8 mouse cellular contexts compared by ENCODE assay signal in the genomic region with DNA sequence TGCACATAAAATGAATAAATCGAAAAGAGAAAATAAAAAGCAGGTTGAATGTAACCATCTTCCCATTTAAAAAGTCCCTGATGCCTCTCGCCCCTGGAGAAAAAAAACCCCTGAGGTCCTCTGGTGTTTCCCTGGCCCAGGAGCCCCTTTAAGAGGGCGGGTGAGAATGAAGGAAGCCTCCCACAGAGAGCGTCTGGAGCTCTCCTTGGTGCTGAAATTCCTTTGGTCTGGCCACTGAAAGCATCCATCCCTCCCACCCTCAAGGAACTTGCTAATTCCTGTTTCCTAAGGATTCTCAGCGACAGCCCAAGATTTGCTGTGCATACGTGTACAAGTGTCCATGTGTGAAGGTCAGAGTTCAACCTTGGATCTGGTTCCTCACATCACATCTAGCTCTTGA. TPM values are rescaled to one million over a fixed set of nuclear protein-coding genes. Genes with fewer than 3 reads are reported as not detected.
DNase-seq lines count a peak whose midpoint lies in the region.

No protein-coding gene starts in this region.

- DNase-seq in adrenal gland, adult 18-20 months (ENCODE audit: low spot score in 2 of 2), result peak; percentile 49 to 54
- DNase-seq in adrenal gland, adult 8-10 months, result no peak
- DNase-seq in 416B (ENCODE audit: low read depth), result peak; percentile 73
- DNase-seq in embryo, embryonic 10.5 days (ENCODE audit: low spot score), result peak; percentile 89
- peak; percentile 84 to 87 for DNase-seq in kidney, postnatal 4 days
- peak; percentile 57 for DNase-seq in ovary, postnatal 36 days (ENCODE audit: low spot score)
- no peak for DNase-seq in cerebellum, adult 8-10 months
- DNase-seq in cerebellum, postnatal 4 days (ENCODE audit: low spot score in 2 of 2), result no peak

RNA-seq across cellular contexts. Expression of a gene that starts 6.4 kb away (rescaled TPM):
- total RNA-seq in adrenal gland, adult 18-20 months (2021), result 10 to 100 TPM; 61.0 to 66.4 TPM
- total RNA-seq in adrenal gland, adult 8-10 months (2022), result 10 to 100 TPM; 35.0 to 78.6 (median 57.4) TPM

RNA-seq across cellular contexts. Expression of a gene that starts 6.5 kb away (rescaled TPM):
- 100 to 1,000 TPM in 1 of 2 experiments, 10 to 100 TPM in 1; 97.1 to 104 TPM for total RNA-seq in adrenal gland, adult 18-20 months (2021)
- 100 to 1,000 TPM in 2 of 4 experiments, 10 to 100 TPM in 2; 91.8 to 136 (median 113) TPM for total RNA-seq in adrenal gland, adult 8-10 months (2022)

RNA-seq across cellular contexts. Expression of a gene that starts 46.6 kb away (rescaled TPM):
- total RNA-seq in adrenal gland, adult 18-20 months (2021), result 10 to 100 TPM; 11.0 to 18.0 TPM
- total RNA-seq in adrenal gland, adult 8-10 months (2022), result 10 to 100 TPM; 19.3 to 46.2 (median 33.3) TPM

RNA-seq across cellular contexts. Expression of a gene that starts 46.8 kb away (rescaled TPM):
- 10 to 100 TPM; 16.1 to 29.6 TPM for total RNA-seq in adrenal gland, adult 18-20 months (2021)
- 10 to 100 TPM; 16.2 to 33.5 (median 25.7) TPM for total RNA-seq in adrenal gland, adult 8-10 months (2022)

RNA-seq across cellular contexts. Expression of a gene that starts 49.4 kb away (rescaled TPM):
- 10 to 100 TPM; 47.8 to 50.5 TPM for total RNA-seq in adrenal gland, adult 18-20 months (2021)
- 10 to 100 TPM; 52.0 to 78.6 (median 55.5) TPM for total RNA-seq in adrenal gland, adult 8-10 months (2022)

Comparison
In these comparisons a context has a peak if more than half of its experiments do, and no peak if none do; other contexts are left out.
1. DNase-seq: peak in adrenal gland, adult 18-20 months (2 of 2), 416B (single experiment), embryo, embryonic 10.5 days (single experiment), kidney, postnatal 4 days (2 of 2) and ovary, postnatal 36 days (single experiment); none in adrenal gland, adult 8-10 months (single experiment), cerebellum, adult 8-10 months (single experiment) and cerebellum, postnatal 4 days (0 of 2).